Mouse (Mus musculus) left cerebral cortex, adult 11 months (tissue): Measurements from ENCODE around the gene Vmn2r48.
"Not testable (repeated sequence)": the region's sequence is repeated elsewhere in the genome, so short reads cannot be mapped to it uniquely, and the experiment has no call there.

Experiments used
- DNase-seq: peaks from one replicate; pipeline ENCODE4 v3.0.0; 2022; ENCODE audit warnings: low spot score

The Vmn2r48 gene

DNA sequence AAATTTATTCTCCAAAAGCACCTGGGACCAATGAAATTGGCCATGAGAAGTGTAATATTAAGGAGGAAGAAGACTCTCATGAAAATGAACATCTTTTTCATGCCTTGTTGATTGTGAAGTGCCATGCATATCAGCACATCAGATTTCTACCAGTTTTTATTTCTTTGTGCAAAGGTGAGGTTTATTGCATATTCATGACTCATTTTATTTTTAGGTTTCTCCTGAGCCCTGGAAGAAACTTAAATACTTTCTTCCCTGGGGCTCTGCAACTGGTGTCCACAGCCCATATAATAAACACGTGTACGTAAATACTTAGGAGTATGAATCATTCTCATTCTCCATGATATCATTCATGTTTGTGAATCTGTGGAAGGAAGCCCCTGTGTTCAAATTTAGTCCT lies at the start of gene Vmn2r48:
Gene Vmn2r48, minus strand, starts transcription at position 101 of the 400 bp plus-strand sequence.
- DNase-seq = not testable (repeated sequence)

DNA sequence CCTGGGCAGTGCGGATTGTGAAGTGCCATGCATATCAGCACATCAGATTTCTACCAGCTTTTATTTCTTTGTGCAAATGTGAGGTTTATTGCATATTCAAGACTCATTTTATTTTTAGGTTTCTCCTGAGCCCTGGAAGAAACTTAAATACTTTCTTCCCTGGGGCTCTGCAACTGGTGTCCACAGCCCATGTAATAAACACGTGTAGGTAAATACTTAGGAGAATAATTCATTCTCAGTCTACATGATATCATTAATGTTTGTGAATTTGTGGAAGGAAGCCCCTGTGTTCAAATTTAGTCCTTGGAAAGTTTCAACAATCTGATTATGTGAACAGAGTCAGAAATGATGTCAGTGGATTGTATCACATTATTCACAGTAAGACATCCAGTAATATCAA lies 38.8 kb upstream of the Vmn2r48 start, which contains the start of gene Vmn2r49:
Gene Vmn2r49, minus strand, starts transcription at position 101 of the 400 bp plus-strand sequence.
- not testable (repeated sequence) for DNase-seq
